Mouse (Mus musculus) embryonic stem cell, embryonic (primary cell): Measurements from ENCODE around the gene Prrg4.

ENCODE experiments used
- CTCF ChIA-PET, 4 experiments: fragments of 300-600 bp in 2 of 4; fragments of 350-600 bp in 2 of 4; sonication (Branson Sonifier 250); formaldehyde crosslinking; loops; one replicate each; lab custom pipeline; 2022; ENCODE audit warnings: inconsistent platforms in 2 of 4; lab: Charles Lee
- POLR2A ChIA-PET, 4 experiments: fragments of 300-600 bp in 2 of 4; fragments of 350-600 bp in 2 of 4; sonication (Branson Sonifier 250); formaldehyde crosslinking; loops; one replicate each; lab custom pipeline; 2022; ENCODE audit warnings: antibody characterized with exemption in 4 of 4, inconsistent platforms in 1 of 4; lab: Charles Lee

Prrg4 gene

GRCm38 (mm10) chr2:104849276-104849990 lies at the start of gene Prrg4:
Prrg4 (minus strand) TSS chr2:104849876.
- ChIA-PET CTCF (interaction anchor here in 3 of 4 experiments (0.5 to 1.7 kb wide), 9 partner anchors 9 to 869 kb away, joined by 3 to 12 read pairs (median 3); partner anchors contain the start of gene Ccdc73 (in 1 of the 3)), POLR2A (interaction anchor here (0.5 to 3.1 kb wide), 36 partner anchors 8 to 707 kb away, joined by 3 to 18 read pairs (median 4); partner anchors contain the start of genes Ccdc73 (in 2 of the 4), Cstf3 (in 2 of the 4), Depdc7 (in 1 of the 4) and Qser1 (in 1 of the 4))

- ChIA-PET POLR2A (interaction anchor here in 2 of 4 experiments (0.7 to 2.0 kb wide), 9 partner anchors 12 to 298 kb away, joined by 3 to 6 read pairs (median 4); partner anchors contain the start of genes Ccdc73 (in 1 of the 2) and Cstf3 (in 1 of the 2)), CTCF (interaction anchor here (0.5 to 1.4 kb wide), 36 partner anchors 8 to 503 kb away, joined by 3 to 11 read pairs (median 4); partner anchors contain the start of genes Prrg4 (in 2 of the 4), Ccdc73 (in 1 of the 4), Tcp11l1 (in 1 of the 4) and Them7 (in 1 of the 4))
Observed at GRCm38 (mm10) chr2:104887882-104888566, 38.3 kb upstream of the Prrg4 start.

- ChIA-PET CTCF (interaction anchor here in 3 of 4 experiments (0.6 to 1.4 kb wide), 17 partner anchors 9 to 343 kb away, joined by 3 to 11 read pairs (median 5); partner anchors contain the start of genes Prrg4 (in 2 of the 3), Ccdc73 (in 1 of the 3) and Tcp11l1 (in 1 of the 3)), POLR2A (interaction anchor here in 2 of 4 experiments (1.0 to 2.0 kb wide), 4 partner anchors 20 to 297 kb away, joined by 3 to 6 read pairs (median 4); partner anchors contain the start of genes Ccdc73 (in 1 of the 2) and Cstf3 (in 1 of the 2))
Observed at GRCm38 (mm10) chr2:104887331-104887730, 37.7 kb upstream of the Prrg4 start.

GRCm38 (mm10) chr2:104886109-104886508 lies 36.4 kb upstream of the Prrg4 start:
- ChIA-PET POLR2A (no interaction called here), CTCF (no interaction called here)

GRCm38 (mm10) chr2:104878794-104879193 lies 29.1 kb upstream of the Prrg4 start:
- ChIA-PET POLR2A (interaction anchor here in 3 of 4 experiments (0.6 to 5.1 kb wide), 7 partner anchors 11 to 959 kb away, joined by 3 to 23 read pairs (median 3); partner anchors contain the start of genes Ccdc73 (in 2 of the 3) and Prrg4 (in 1 of the 3)), CTCF (interaction anchor here in 2 of 4 experiments (0.6 to 2.8 kb wide), 2 partner anchors 9 kb away, joined by 3 to 9 read pairs; no protein-coding TSS in a partner anchor)

GRCm38 (mm10) chr2:104869101-104869500 lies 19.4 kb upstream of the Prrg4 start:
- CTCF ChIA-PET: interaction anchor here in 1 of 4 experiments (1.8 kb wide), 1 partner anchor 19 kb away, joined by 7 read pairs; no protein-coding TSS in a partner anchor
- POLR2A ChIA-PET: interaction anchor here in 3 of 4 experiments (0.7 to 3.3 kb wide), 4 partner anchors 10 to 20 kb away, joined by 4 to 23 read pairs (median 17); partner anchors contain the start of gene Prrg4 (in 1 of the 3)

GRCm38 (mm10) chr2:104867282-104867855 lies 17.7 kb upstream of the Prrg4 start, which contains the start of gene Ccdc73:
Ccdc73 (plus strand) TSS chr2:104867805.
- POLR2A ChIA-PET: interaction anchor here in 3 of 4 experiments (0.6 to 3.3 kb wide), 22 partner anchors 8 to 277 kb away, joined by 3 to 23 read pairs (median 5); partner anchors contain the start of genes Prrg4 (in 2 of the 3) and Cstf3 (in 1 of the 3)
- CTCF ChIA-PET: interaction anchor here in 2 of 4 experiments (0.8 to 1.8 kb wide), 2 partner anchors 18 to 21 kb away, joined by 3 to 7 read pairs; partner anchors contain the start of gene Prrg4 (in 1 of the 2)

- ChIA-PET POLR2A (interaction anchor here in 1 of 4 experiments (0.7 to 1.6 kb wide), 2 partner anchors 8 to 17 kb away, joined by 4 read pairs; no protein-coding TSS in a partner anchor), CTCF (interaction anchor here in 1 of 4 experiments (0.5 kb wide), 1 partner anchor 9 kb away, joined by 6 read pairs; no protein-coding TSS in a partner anchor)
Observed at GRCm38 (mm10) chr2:104864176-104864860, 14.6 kb upstream of the Prrg4 start.

GRCm38 (mm10) chr2:104860426-104860825 lies 10.8 kb upstream of the Prrg4 start:
- CTCF ChIA-PET: no interaction called here
- POLR2A ChIA-PET: interaction anchor here in 2 of 4 experiments (0.7 to 1.4 kb wide), 2 partner anchors 10 to 43 kb away, joined by 3 to 10 read pairs; partner anchors contain the start of gene Prrg4 (in 1 of the 2)

GRCm38 (mm10) chr2:104859060-104859459 lies 9.4 kb upstream of the Prrg4 start:
- ChIA-PET POLR2A (interaction anchor here (0.6 to 2.6 kb wide), 12 partner anchors 9 to 216 kb away, joined by 3 to 16 read pairs (median 4); partner anchors contain the start of genes Ccdc73 (in 2 of the 4), Prrg4 (in 2 of the 4) and Eif3m (in 1 of the 4)), CTCF (interaction anchor here in 2 of 4 experiments (0.7 to 1.4 kb wide), 3 partner anchors 29 to 88 kb away, joined by 3 to 6 read pairs (median 3); no protein-coding TSS in a partner anchor)

GRCm38 (mm10) chr2:104858083-104858482 lies 8.4 kb upstream of the Prrg4 start:
- ChIA-PET CTCF (interaction anchor here in 2 of 4 experiments (0.7 to 1.1 kb wide), 2 partner anchors 9 to 81 kb away, joined by 3 to 4 read pairs; partner anchors contain the start of gene Prrg4 (in 1 of the 2)), POLR2A (interaction anchor here in 3 of 4 experiments (0.6 to 2.6 kb wide), 11 partner anchors 9 to 159 kb away, joined by 3 to 16 read pairs (median 4); partner anchors contain the start of genes Ccdc73 (in 2 of the 3), Eif3m (in 1 of the 3), Prrg4 (in 1 of the 3) and Qser1 (in 1 of the 3))

GRCm38 (mm10) chr2:104856218-104856617 lies 6.5 kb upstream of the Prrg4 start:
- ChIA-PET CTCF (interaction anchor here in 2 of 4 experiments (0.6 to 1.2 kb wide), 6 partner anchors 15 to 344 kb away, joined by 3 to 8 read pairs (median 3); no protein-coding TSS in a partner anchor), POLR2A (interaction anchor here (0.6 to 2.8 kb wide), 36 partner anchors 8 to 1859 kb away, joined by 3 to 21 read pairs (median 4); partner anchors contain the start of genes Ccdc73 (in 2 of the 4), Cstf3 (in 2 of the 4) and Depdc7 (in 1 of the 4))

GRCm38 (mm10) chr2:104855732-104856131 lies 6.1 kb upstream of the Prrg4 start:
- ChIA-PET POLR2A (interaction anchor here (0.6 to 2.8 kb wide), 32 partner anchors 8 to 1859 kb away, joined by 3 to 21 read pairs (median 5); partner anchors contain the start of genes Ccdc73 (in 2 of the 4), Cstf3 (in 2 of the 4) and Depdc7 (in 1 of the 4)), CTCF (interaction anchor here in 2 of 4 experiments (0.6 to 1.2 kb wide), 6 partner anchors 15 to 344 kb away, joined by 3 to 8 read pairs (median 3); no protein-coding TSS in a partner anchor)

- ChIA-PET CTCF (interaction anchor here in 3 of 4 experiments (0.6 to 0.7 kb wide), 4 partner anchors 9 to 718 kb away, joined by 3 to 6 read pairs (median 4); no protein-coding TSS in a partner anchor), POLR2A (interaction anchor here in 3 of 4 experiments (0.7 to 2.8 kb wide), 12 partner anchors 10 to 264 kb away, joined by 3 to 21 read pairs (median 5); partner anchors contain the start of gene Ccdc73 (in 2 of the 3))
Observed at GRCm38 (mm10) chr2:104854836-104855235, 5.2 kb upstream of the Prrg4 start.

GRCm38 (mm10) chr2:104852546-104852945 lies 2.9 kb upstream of the Prrg4 start:
- ChIA-PET CTCF (interaction anchor here in 2 of 4 experiments (0.8 to 0.9 kb wide), 2 partner anchors 11 to 372 kb away, joined by 3 read pairs; no protein-coding TSS in a partner anchor), POLR2A (interaction anchor here in 3 of 4 experiments (0.6 to 2.8 kb wide), 8 partner anchors 12 to 546 kb away, joined by 3 to 8 read pairs (median 4); partner anchors contain the start of gene Ccdc73 (in 1 of the 3))
